Mouse (Mus musculus): ENCODE data around the gene Lamtor5.

DNA sequence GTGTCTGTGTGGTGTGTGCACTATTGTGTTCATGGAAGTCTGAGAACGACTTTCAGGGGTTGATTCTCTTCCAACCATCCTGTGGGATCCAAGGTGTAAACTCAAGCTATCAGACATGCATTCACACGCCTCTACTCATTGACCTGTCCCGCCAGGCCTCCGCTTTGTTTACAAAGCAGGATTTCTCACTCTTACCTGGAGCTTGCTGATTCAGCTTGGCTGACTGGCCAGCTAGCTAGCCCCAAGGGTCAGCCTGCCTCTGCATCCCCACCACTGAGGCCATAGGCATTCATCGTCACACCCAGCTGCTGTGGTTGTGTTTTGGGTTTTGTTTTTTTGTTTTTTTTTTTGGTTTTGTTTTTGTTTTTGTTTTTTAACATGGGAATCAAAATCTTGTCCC, 49.4 kb upstream of the Lamtor5 start:
- no peak for TF ChIP-seq CTCF (IDR thresholded peaks at IDR 0.05; ENCODE audit: borderline replicate concordance, insufficient read depth, low read depth, low read length)
- TF ChIP-seq POLR2A (IDR thresholded peaks at IDR 0.05; ENCODE audit: borderline replicate concordance, insufficient read depth, low read length), result no peak
